Mouse (Mus musculus): ENCODE results near the gene Cyba. TPM values are rescaled to one million over a fixed set of nuclear protein-coding genes. Genes with fewer than 3 reads are reported as not detected.
A peak's percentile ranks its signal among the peaks of the same experiment; 100 is the strongest.

Cyba gene
- total RNA-seq (2022) = 10 to 100 TPM; 34.3 to 52.7 (median 43.6) TPM

DNA sequence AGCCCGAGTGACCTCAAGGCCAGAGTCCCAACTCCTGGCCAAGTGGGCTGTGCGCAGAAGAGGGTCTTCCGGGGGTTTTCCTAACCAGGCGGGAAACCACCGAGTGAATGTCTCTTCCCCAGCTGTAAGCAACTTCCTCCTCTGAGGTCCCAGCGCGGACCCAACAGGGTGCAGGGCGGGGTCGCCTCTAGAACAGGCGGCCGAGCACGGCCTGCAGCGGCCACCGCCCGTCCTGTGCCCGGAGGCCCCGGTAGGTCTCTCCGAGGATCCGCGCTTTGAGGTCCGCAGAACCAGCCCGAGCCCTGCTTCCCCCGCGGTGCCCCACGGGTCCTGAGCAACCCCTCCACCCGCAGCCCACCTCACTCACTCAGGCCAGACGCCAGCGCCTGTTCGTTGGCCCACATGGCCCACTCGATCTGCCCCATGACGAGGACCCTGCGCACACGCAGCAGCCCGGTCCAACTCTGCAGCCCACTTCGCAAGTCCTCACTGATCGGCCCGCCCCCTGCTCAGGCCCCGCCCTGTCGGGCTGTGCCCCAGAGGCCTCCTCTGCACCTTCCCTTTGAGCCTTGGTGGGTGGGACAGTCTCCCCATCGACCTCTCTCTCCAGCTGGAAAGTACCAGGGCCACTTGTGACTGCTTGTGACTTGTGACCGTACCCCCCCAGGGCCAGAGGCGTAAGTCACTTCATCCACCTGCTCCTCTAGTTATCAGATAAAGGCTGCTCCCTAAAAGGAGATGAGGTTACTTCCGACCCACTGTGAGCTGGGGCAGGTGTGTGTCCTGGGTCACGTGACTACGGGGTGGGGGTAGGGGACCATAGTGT is at the start of gene Cyba:
Cyba (minus strand) TSS at position 488 of the 826 bp plus-strand sequence.
- DNase-seq = peak; percentile 50

DNA sequence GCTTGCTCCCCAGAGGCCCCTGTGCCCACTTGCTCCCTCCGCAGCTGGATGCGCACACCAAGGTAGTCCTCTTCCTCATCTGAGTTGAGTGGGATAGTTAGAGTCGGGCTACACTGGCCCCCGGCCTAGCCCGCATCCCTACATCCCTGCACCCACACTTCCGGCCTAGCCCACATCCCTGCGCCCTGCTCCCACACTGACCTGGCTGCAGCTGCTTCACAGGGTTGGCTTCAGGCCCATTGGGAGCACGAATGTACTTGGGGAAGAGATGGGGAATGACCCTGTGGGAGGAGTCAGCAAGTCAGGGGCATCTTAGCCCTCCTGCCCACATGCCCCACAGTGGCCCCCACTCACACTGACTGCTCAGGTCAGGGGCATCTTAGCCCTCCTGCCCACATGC is 49.7 kb upstream of the Cyba start:
- no peak for DNase-seq

DNA sequence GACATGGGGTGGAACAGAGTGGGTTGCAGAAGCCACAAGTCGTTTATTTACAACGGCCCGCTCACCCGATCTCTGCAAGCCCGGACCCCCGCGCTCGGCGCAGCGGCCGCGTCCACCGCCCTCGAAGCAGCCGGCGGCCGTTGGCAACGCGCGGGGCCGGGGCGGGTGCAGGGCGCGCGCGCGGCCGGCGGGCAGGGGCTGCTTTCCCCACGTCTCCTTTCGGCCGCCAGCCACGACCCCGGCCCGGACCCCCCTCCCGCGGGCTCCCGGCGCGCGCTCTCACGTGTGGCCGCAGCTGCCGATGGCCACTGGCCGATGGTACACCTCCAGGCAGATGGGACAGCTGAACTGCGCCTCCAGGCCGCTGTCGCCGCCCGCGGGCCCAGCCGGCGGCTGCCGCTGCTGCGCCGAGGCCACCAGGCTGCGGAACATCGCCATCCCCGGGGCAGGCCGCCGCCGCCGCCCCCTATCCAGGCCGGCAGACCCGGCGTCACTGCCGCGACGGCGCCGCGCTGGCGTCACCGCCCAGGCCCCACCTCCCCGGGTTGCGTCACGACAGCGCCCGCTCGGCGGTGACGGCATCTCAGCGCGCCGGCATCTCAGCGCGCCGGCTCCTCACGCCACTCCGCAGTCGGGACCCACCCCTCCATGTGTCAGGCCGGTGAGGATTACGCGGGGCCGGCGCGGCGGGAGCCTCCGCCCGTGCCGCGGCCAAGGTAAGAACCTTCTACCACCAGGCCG is 43.0 kb upstream of the Cyba start, which contains the start of the genes Rnf166 and Ctu2:
Rnf166 (minus strand) TSS at position 485 of the 741 bp plus-strand sequence.
Ctu2 (plus strand) TSS at position 564 of the 741 bp plus-strand sequence.
- DNase-seq = peak; percentile 81

DNA sequence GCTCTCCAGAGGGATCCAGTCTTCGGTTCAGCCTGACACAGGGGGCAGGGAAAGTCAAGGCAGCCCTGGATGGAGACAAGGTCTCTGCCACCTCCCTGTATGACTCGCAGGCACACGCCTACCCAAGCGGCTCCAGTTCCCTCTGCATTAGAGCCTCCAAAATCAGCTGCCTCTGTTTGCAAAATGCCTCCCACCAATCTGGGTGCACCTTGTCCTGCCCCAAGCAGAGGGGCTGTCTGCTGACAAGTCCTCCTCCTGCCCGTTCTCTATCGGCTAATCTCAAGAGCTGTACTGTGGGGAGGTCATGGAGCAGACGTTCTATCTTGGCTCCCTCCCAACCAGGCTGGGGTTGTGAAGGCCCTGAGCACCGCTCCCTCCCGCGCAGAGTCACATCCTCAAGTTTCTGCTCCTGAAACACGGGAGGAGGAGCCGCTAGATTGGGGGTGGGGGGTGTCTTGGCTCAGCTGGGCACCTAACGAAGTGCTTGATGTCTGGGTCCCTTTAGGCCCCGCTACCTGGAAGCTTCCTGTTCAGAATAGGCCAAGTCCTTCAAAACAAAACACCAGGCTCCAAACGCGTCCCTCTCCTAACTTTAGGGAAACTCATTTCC is 42.3 kb upstream of the Cyba start:
- DNase-seq = peak; percentile 64

DNA sequence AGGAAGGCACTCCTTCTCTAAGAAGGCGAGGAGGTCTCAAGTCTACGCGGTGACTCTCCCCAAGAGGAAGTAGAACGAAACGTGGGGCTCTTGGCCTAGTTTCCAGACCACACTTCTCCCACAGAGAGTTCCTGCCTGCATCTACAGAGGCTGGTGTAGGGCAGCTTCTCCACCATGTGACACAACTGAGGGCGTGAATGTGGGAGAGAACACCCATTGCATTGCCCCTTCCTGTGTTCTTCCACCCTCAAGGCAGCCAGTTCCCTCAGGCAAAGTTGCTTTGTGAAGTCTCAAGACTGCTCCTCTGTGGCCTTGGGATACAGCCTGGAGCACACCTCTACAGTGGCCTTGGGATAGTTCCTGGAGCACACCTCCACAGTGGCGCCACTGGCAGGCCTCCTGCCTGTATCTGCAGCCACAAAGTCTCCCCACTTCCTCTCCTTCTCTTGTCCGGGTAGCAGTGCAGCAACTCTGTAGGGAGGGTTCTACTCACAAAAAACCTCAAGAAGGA is 41.2 kb upstream of the Cyba start:
- DNase-seq = no peak

DNA sequence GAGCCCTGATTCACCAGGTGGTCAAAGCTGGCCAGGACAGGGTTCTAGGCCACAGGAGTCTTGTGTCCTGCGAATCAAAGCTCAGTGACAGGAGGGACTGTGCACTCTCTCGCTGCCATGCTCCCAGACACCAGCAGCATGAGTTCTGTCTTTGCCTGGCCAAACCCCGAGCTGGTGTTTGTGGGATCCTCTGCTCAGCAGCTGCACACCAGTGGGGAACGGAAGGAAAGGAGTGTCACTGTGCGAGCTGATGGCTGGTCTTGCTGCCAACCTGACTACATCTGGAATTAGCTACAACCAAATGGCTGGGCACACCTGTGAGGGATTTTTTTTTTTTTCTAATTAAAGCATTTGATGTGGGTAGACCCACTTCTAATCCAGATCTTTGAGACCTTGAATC is 38.0 kb upstream of the Cyba start:
- no peak for DNase-seq

DNA sequence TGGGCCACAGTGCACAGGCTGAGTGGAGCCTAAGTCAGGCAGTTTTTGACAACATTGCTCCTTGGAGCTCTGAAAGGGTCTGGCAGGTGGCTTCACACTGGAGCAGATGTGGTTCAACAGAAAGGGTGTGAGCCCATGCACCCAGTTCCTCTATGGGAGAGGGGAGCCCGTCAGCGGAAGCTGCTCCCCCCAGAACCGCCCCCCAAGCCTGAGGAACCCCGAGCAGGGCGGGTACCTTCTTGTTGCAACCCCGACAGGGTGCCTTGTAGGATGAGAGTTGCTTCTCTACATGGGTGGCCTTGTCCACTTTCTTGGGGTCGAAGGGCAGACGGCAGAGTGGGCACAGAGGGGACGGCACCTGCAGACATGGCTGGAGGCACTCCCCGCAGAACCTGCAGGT is 37.2 kb upstream of the Cyba start:
- DNase-seq = no peak

DNA sequence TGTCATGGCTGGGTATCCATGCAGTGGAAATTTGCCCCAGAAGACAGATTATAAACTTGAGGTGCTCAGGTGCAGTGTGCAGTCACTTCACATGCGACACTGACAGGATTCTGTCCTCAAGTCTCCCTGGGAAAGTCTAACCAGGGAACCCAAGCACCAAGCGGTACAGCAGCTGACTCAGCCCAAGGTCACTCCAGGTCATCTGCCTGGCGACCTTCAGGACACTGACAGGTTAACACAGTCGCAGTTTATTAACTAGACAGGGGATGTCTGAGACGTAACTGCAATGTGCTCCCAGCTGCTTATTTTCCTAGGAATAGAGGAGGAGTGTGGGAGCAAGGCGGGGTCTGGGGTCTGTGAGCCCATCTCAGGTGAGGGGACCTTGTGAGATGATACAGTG is 36.7 kb upstream of the Cyba start:
- no peak for DNase-seq

DNA sequence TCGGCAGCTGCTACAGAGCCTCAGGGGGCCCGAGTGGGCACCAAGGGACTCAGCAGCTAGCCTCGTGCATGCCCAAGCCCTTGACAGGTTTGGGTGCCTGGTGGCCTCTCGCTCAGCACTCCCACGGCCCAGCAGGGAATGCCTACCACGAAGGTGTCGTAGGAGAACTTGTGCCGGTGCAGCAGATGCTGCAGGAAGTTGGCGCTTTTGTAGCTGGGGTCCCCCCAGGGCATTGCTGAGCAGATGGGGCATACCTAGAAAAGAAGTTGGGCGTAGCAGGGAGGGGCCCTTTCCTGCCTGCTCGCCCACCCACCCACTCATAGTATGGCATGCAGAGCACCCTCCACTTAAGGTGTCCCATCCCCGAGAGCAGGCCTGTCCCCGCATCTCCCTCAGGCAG is 35.1 kb upstream of the Cyba start:
- DNase-seq = no peak

DNA sequence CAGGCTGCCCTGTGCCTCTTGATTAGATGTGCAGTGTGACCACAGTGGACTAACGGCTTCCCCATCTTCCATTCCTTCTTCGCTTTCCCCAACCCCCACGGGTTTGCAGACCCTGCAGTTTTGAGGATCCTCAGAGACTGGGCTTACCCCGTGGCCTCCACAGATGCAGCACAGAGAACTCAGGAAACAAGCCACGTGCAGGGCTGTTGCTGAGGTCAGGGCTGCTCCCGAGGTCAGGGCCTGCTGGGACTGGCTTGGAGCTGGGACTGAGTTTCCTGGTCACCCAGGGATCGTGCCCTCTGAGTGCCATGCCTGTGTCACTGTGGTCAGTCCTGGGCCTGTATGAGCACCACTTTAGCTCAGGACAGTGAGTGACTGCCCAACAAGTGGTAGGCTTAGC is 32.3 kb upstream of the Cyba start:
- peak; percentile 51 for DNase-seq

DNA sequence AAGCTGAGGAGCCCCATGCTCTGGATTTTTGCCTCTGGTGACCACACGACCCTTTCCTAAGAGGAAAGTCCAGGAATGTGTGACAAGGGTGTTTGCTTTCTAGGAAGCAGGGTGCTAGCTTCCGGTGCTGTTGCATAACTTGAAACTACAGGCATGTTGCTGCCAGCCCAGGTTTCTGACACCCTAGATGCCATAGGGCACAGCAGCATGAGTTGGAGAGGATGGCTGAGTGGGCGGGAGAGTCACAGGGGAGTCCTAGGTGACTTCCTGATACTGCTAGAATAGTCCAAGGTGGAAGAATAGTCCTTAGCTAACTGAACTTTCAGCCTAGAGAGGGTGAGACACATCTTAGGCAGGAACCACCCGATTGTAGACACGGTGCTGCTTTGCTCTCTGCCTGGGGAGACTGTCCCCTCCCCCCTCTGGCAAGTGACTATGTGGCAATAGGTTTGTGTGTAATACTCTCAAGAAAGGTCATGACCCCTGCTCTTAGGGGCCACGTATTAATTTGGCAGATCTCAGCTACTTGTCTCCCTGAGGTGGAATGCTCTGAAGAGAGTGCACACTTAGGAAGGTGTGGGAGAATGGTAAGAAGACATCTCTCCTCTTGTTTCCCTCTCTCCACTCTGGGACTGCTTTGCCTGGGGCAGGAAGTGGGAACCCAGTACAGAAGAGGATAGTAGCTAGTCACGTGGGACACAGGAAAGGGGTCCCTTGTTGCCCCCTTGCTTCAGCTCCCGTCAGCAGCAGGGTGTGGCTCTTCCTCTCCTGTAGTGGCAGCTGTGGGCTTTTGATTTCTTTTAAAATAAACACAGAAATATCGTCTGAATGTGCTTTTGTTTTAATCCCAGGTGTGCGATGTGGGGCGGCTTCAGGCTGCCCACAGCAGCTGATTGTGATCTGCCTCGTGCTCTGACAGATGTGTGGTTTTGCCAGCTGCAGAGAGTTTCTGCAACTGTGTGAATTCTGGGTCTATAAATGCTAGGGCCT is 31.2 kb upstream of the Cyba start:
- no peak for DNase-seq

DNA sequence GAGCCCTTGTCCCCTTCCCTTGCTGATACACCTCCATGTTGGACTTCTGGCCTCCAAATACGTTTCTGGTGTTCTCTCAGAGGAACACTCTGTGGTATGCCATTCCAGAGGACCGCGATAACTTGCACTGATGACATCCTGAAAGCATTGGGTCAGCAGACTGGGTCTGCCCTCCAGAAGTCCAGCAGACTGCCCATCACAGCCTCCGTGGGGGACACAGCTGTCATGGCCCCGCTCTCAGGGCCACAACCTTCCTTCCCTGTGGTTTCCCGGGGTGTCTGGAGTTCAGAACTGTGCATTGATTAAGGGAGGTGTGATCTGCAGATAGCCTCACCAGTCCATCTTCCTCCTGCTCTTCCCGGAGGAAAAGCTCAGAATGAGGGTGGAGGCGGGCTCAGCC is 29.8 kb upstream of the Cyba start:
- DNase-seq = no peak

DNA sequence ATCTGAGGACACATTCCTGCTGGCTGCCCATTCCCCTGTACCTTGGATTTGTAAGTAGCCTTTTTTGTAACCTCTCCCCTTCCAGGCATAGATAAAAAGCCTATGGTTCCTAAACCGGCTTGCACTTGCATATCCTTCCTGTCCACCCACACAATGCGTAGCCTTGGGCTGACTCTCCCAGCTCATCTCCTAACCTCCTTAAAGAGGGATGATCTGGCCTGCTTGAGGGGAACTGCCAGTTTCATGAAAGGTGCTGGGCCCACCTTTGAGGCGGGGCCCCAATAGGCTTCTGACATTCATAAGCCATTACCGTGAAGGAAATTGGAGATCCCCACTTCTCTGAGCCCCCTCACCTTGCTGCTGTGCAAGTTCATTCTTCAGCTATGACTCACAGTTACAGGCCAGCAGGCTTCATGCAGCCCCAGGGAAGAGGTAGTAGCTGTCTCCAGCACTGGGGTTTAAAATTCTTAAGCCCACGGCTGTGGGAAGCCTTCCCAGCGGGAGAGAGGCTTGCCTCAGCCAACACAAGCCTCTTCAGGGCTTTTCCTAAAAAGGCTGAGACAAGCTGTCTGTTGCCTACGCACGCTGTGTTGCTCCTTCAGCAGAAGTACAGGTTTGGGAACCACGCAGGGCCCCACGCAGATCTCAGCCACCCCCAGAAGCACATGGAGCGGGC is 28.9 kb upstream of the Cyba start:
- DNase-seq = no peak

DNA sequence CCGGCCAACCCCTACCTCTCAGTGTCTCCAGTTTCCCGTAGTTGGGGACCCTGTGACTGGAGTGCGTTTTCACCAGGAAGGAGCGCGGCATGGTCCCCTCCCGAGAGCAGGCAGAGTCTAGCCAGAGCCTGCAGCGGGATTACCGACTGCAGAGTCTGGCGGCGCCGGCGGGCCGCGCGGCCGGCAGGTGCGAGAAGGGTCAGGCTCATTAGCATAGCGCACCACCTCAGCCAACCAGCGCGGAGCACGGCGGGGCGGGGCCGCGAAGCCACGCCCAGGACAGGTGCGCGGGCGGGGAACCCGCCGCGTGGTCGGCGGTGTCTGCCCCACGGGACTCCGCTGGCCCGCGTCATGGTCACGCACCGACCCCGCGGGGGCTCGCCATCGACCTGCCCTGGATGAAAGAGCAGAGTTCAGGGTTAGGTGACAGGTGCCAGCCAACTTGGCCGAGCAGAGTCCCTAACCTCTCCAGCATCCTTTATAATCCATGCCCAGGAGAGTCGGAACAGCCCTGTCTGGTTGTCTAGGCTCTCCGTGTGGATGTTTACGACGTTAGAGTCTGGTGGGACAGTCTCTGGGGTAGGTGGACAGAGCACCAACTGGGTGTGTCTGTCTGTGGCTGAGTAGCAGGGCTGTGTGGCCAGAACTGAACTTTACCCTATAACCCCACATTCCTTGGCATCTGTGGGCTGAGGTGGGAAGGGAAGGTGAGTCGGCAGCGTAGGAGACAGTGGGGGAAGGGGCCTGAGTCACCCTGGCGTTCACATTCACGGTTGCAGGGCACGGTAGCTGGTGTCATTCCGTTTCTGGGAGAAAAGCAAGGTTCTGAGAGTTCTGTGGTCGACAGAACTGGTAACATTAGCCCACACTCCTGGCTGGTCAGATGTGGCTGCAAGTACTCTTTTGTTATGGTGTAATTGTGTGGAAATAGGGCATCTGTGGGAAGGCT is 28.1 kb upstream of the Cyba start, which contains the start of gene Snai3:
Snai3 (minus strand) TSS at position 210 of the 949 bp plus-strand sequence.
- DNase-seq = no peak

DNA sequence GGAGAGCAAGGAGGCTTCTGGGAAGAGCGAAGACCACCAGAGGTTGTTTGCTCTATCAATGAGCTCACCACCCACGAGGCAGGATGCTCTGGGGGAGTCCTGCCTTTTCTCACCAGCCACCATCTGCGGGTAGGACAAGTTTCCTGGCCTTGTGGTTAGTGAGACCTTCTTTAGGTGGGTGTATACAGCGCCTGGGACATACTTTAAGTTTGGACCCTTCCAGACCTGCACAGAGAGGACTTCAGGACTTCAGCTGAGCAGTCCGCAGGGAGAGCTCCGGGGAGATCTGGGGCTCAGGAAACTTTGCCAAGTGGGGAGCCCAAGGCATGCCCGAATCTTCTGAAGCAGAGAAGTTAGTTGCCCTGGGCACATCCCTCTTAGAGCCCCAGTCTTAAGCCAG is 27.3 kb upstream of the Cyba start:
- DNase-seq = no peak

DNA sequence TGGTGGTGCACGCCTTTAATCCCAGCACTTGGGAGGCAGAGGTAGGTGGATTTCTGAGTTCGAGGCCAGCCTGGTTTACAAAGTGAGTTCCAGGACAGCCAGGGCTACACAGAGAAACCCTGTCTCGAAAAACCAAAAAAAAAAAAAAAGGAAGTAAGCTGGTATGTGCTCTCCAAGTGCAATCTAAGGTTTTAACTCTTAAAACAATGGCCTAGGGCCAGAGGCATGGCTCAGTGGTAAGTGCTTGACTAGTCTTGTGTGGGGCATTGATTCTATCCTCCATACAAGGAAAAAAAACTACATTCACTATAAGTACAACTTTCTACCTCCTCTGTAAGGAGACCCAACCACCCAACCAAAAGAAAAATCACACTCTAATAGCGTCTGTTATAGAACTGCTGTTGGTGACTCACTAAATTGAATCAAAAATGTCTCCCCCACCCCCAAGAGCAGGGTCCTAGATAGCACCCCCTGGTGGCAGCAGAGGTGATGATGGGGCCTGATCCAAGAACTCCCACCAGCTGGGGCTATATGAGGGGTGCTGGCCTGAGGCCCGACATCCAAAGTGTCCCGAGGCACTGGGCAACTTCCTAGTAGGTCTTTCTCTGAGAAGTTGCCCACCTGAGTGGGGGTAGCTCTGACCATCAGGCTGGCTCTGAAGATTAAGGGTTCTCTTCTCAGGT is 26.6 kb upstream of the Cyba start:
- DNase-seq = no peak

DNA sequence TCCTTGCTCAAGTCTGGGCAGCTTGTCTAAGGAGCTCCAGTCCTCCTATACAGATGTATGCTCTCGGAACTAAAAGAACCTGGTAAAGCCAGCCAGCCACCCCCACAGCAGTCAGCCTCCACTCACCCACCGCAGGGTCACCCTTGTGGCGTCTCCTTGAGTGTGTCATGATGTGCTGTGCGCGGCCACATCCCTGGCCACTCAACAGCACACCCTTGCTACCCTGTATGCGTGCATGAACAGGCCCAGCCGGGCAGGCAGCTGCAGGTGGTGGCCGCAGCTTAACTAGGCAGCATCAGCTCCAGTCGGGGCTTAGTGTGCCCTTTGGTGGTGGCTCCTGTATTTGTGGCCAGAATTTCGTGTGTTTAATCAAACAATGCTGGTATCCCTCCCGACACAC is 24.4 kb upstream of the Cyba start:
- no peak for DNase-seq

DNA sequence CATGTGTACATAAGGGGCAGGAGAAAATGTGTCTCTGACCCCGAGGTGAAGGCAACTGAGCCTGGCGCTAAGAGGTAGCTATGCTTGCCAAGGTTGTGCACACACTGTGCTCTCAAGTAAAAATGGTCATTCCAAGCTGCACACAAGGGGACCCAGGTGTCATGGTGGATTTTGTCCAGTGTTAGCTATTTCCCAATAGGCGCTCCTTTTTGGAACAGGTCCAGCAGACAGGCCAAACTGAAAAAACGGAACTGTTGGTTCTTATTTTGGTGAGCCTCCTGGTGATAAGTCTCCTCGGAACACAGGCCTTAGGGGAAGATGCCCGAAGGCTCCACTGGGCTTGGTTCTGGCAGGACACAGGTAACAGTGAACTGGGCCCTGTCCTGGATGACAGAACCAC is 21.7 kb upstream of the Cyba start:
- DNase-seq = no peak

DNA sequence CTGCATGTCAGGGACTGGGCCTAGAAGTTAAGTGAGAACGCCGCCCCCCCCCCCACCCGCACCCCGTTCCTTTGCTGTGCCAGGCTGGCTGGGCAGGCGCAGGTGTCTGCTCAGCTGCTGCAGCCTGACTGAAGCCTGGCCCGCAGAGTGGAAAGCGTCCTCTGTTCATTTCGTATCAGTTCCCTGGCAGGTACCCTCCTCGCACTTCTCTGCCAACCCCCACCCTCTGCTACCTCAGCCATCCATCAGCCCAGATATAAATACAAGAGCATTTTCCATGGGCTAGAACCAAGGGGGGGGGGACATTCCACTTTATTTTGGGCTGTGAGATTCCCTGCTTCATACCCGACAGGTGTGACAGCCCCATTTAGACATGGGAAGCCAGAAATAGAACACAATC is 19.4 kb upstream of the Cyba start:
- DNase-seq = no peak

Data from adrenal gland, adult 8-10 months (tissue).